Mouse (Mus musculus) heart, embryonic 11.5 days (tissue): ENCODE measurements at regions not wholly inside any gene's neighbourhood (a gene's known extent, or its start where the extent isn't known, plus 50 kb on each side); places are given as distances from the start of the nearest gene placed in this dataset.

ENCODE experiments used
- ATAC-seq: fragments of 200-750 bp; cut with Nextera tagmentation; replicated peaks from 2 replicates; pipeline ENCODE4 v1.8.0; 2017; ENCODE audit warnings: moderate library complexity; ENCODE audit not compliant: insufficient number of reproducible peaks, low FRiP score, low TSS enrichment
- H3K27ac ChIP-seq: fragments of 300-500 bp; sonication (generic); 2 replicates; pipeline ENCODE4 v1.5.1; 2014; ENCODE audit warnings: mild to moderate bottlenecking, low read depth, low read length
- H3K27me3 ChIP-seq: fragments of 300-500 bp; sonication (generic); 2 replicates; pipeline ENCODE4 v1.6.1; 2014; ENCODE audit warnings: mild to moderate bottlenecking, low read length, mixed read lengths; ENCODE audit not compliant: control insufficient read depth, insufficient read depth
- H3K36me3 ChIP-seq: fragments of 300-500 bp; sonication (generic); 2 replicates; pipeline ENCODE4 v1.6.1; 2014; ENCODE audit warnings: mild to moderate bottlenecking, low read length, moderate library complexity, mixed read lengths; ENCODE audit not compliant: control insufficient read depth, insufficient read depth
- H3K4me1 ChIP-seq: fragments of 300-500 bp; sonication (generic); 2 replicates; pipeline ENCODE4 v1.6.1; 2014; ENCODE audit warnings: low read length; ENCODE audit not compliant: control insufficient read depth, insufficient read depth
- H3K4me2 ChIP-seq: fragments of 300-500 bp; sonication (generic); 2 replicates; pipeline ENCODE4 v1.6.1; 2014; ENCODE audit warnings: mild to moderate bottlenecking, moderate library complexity
- H3K4me3 ChIP-seq: fragments of 300-500 bp; sonication (generic); 2 replicates; pipeline ENCODE4 v1.5.1; 2014; ENCODE audit warnings: low read depth, low read length
- H3K9ac ChIP-seq: fragments of 300-500 bp; sonication (generic); 2 replicates; pipeline ENCODE4 v1.6.1; 2014; ENCODE audit warnings: mild to moderate bottlenecking, low read depth, low read length, moderate library complexity
- H3K9me3 ChIP-seq: fragments of 300-500 bp; sonication (generic); replicated peaks from 2 replicates; pipeline ENCODE4 v1.6.1; 2016; ENCODE audit warnings: low read length; ENCODE audit not compliant: control insufficient read depth
- WGBS: fragments of 180-500 bp; shearing (Covaris S2); extraction: QIAGEN DNeasy Blood & Tissue Kit; methylation state at CpG from one replicate; pipeline ENCODE4 v1.1.7; 2014; ENCODE audit not compliant: insufficient replicate concordance; 5-methylcytosine and 5-hydroxymethylcytosine counted together

DNA sequence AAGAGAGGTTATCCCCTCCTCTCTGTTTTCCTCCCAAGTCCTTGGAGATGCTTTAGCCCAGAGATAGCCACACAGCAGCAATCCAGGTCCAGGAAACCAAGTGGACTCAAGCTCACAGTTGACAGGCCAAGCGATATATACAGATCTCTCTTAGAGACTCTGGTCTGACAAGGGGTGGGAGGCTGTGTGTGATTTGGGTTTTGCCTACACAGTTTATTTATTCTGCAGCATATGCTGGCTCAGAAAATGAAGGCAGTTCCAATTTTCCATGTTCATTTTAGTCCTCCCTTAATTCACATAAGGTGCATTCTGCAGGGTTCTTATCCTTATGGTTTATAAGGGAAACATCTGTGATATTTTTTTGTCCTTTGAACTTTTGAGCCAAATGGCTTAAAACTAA is 595.0 kb upstream of the Apob start:
- no peaks in the 10 kb centered on the region for H3K27me3 ChIP-seq

DNA sequence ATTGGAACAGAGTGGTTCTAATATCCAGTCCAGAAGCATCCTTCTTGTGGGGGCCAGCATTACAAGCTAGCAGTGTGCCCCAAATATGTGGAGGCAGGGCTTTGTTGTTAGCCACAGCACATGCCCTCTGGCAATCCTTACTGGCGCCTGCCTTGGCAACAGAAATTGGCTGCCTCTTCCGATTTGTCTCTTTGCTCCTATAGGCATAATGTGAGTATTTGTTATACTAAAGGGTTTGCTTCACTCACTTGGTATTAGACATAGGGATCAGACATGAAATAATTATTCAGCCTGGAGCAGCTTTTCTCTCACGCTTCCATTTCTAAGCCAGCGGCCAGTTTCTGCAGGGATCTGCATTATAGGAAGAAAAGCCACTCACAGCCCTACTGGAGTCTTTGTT is 573.6 kb upstream of the Apob start:
- no peaks in the 10 kb centered on the region for H3K4me1 ChIP-seq
- H3K27me3 ChIP-seq: no peaks in the 10 kb centered on the region
- no peak overlapping the region for H3K4me2 ChIP-seq
- H3K27ac ChIP-seq: no peak overlapping the region
- H3K36me3 ChIP-seq: no peaks in the 10 kb centered on the region
- WGBS: 83% methylated on average over 4 of the region's 4 CpGs
- H3K4me3 ChIP-seq: no peak overlapping the region
- H3K9me3 ChIP-seq: no peaks in the 10 kb centered on the region
- ATAC-seq: no peak
- no peak overlapping the region for H3K9ac ChIP-seq

More for the DNA sequence above, 595.0 kb upstream of the Apob start:
- no peak overlapping the region for H3K4me3 ChIP-seq
- no peaks in the 10 kb centered on the region for H3K36me3 ChIP-seq
- H3K27ac ChIP-seq: no peak overlapping the region
- no peak for ATAC-seq
- H3K4me1 ChIP-seq: no peaks in the 10 kb centered on the region
- no peaks in the 10 kb centered on the region for H3K9me3 ChIP-seq
- no peak overlapping the region for H3K4me2 ChIP-seq
- 78% methylated on average over 1 of the region's 1 CpGs for WGBS
- no peak overlapping the region for H3K9ac ChIP-seq

DNA sequence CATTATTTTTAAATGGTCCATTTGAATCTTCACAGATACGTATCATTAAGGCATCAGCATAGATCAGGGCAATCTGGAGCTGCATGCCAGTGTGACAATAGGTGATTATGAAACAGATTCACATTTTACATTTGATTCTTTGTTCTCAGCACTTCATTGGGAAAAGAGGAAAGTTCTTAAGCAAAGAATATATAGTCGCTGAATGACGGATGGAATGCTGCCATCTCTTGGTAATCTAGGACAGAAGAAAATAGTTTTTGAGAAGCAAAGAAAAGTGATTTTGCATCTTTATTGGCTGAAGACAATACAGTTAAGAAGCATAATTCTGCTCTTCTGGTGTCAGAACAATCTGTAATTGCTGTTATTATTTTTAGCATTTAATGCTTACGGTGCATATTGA is 565.6 kb upstream of the Apob start:
- WGBS: 84% methylated on average over 4 of the region's 4 CpGs

DNA sequence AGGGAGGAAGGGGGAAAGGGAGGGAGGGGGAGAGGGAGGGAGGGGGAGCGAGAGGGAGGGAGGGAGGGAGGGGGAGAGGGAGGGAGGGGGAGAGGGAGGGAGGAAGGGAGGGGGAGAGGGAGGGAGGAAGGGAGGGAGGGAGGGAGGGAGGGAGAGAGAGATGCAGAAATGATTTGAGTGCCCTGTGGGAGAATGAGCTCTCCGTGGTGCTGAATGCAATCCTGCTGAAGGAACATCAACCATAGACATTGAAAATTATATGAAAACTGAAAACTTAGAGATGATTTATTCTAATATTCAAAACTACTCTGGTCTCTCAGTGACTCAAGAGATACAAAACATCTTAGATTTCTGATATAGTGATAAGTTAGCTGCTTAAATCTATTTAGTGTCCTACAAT is 557.2 kb upstream of the Apob start:
- Histone ChIP-seq H3K27ac (no peak overlapping the region), H3K27me3 (no peaks in the 10 kb centered on the region), H3K9ac (no peak overlapping the region), H3K9me3 (no peaks in the 10 kb centered on the region), H3K36me3 (no peaks in the 10 kb centered on the region), H3K4me3 (no peak overlapping the region), H3K4me2 (no peak overlapping the region), H3K4me1 (no peaks in the 10 kb centered on the region)
- no peak for ATAC-seq
- 17% methylated on average over 1 of the region's 2 CpGs for WGBS

More for the DNA sequence above, 565.6 kb upstream of the Apob start:
- Histone ChIP-seq H3K9ac (no peak overlapping the region), H3K27me3 (no peaks in the 10 kb centered on the region), H3K9me3 (no peaks in the 10 kb centered on the region), H3K27ac (no peak overlapping the region), H3K4me2 (no peak overlapping the region), H3K36me3 (no peaks in the 10 kb centered on the region), H3K4me3 (no peak overlapping the region), H3K4me1 (no peaks in the 10 kb centered on the region)
- ATAC-seq: no peak

DNA sequence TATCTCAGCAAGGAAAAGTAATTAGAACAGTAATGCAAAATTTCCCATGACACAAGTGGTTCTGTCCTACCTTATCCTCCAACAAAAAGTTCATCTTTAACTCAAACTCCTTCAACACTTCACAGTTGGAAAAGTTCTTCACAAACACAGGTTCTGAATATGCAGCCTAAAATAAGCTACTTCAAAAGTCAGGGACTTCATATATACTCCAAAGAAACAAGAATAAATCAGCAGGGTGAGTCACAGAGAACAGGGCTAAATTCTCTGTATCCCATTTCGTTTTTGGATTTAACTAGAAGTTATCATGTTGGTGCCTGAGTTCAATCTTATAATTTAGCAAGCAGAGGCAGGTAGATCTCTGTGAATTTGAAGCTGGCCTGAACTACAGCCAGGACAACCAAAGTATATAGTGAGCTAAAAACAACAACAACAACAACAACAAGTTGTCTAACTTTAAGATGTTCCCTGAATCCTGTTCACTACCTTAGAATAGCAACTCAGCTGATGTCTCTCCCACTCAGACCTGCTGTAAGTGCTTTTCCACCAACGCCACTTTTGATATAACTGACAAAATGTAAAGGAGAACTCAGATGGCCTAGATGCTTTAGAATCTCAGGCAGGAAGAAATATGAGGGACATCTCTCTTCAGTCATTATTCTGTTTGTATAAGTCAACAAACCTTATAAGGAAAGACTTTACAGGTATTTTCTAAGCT is 555.5 kb upstream of the Apob start:
- 45% methylated on average over 2 of the region's 2 CpGs for WGBS
- Histone ChIP-seq H3K9me3 (no peaks in the 10 kb centered on the region), H3K9ac (no peak overlapping the region), H3K4me1 (no peaks in the 10 kb centered on the region), H3K4me2 (no peak overlapping the region), H3K27ac (no peak overlapping the region), H3K27me3 (no peaks in the 10 kb centered on the region), H3K36me3 (no peaks in the 10 kb centered on the region), H3K4me3 (no peak overlapping the region)
- no peak for ATAC-seq

DNA sequence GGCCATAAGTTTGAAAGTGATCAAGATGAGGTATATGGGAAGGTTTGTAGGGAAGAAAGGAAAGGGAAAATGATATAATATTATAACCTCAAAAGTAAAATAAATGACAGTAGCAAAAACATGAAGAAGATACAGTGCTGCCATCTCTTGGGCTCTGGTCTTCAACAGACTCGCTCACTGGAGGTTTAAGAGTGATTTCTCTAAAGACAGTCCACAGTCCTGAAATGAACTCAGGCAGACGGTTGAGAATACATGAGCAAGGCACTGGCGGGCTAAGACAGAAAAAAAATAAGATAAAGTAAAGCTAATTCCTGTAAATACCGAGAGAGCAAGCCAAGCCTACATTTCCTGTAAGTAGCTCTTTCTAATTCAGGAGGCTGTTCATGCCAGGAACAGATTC is 546.5 kb upstream of the Apob start:
- no peaks in the 10 kb centered on the region for H3K27me3 ChIP-seq
- H3K36me3 ChIP-seq: no peaks in the 10 kb centered on the region
- no peaks in the 10 kb centered on the region for H3K9me3 ChIP-seq
- H3K4me2 ChIP-seq: no peak overlapping the region
- 60% methylated on average over 4 of the region's 4 CpGs for WGBS
- no peak overlapping the region for H3K27ac ChIP-seq
- ATAC-seq: no peak
- H3K4me3 ChIP-seq: no peak overlapping the region
- no peaks in the 10 kb centered on the region for H3K4me1 ChIP-seq
- H3K9ac ChIP-seq: no peak overlapping the region

DNA sequence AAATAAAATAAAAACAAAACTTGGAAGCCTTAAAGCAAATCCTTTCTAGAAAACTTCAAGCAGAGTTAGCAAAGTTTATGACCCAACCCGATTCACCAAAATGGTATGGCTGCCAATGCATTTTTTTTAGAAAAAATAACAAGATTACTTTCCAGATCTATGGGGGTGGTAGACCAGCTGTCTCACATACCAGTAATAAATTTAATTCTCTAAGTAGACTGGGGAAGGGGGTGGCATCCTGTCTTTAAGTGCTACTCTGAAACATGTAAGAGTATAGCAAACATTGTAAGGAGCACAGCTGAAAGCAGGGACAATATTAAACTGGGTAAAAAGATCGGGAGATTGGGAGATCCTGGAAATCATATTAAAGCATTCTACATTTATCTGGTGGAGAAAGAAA is 532.2 kb upstream of the Apob start:
- Histone ChIP-seq H3K36me3 (no peaks in the 10 kb centered on the region), H3K9me3 (no peaks in the 10 kb centered on the region), H3K4me2 (no peak overlapping the region), H3K27ac (no peak overlapping the region), H3K27me3 (no peaks in the 10 kb centered on the region), H3K9ac (no peak overlapping the region), H3K4me1 (no peaks in the 10 kb centered on the region), H3K4me3 (no peak overlapping the region)
- ATAC-seq: no peak
- WGBS: 75% methylated on average over 2 of the region's 2 CpGs

DNA sequence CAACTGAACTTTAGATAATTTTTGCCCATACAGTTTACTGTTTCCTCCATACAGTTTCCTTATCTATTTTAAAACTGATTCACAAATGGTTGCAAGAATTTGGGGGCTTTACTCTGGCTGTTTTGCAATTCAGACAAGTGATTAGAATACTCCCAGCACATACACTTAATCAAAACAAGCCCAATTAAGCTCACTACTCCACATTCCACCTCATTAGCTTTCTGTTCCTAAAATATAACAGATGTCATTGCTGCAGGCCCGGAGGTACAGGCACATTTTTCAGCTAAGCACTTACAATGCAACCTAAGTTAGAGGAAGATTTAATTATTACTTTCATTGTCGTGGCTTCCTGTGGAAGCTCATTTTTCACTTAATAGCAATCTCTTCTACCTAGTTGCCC is 526.9 kb upstream of the Apob start:
- Histone ChIP-seq H3K27me3 (no peaks in the 10 kb centered on the region), H3K36me3 (no peaks in the 10 kb centered on the region), H3K27ac (no peak overlapping the region), H3K4me2 (no peak overlapping the region), H3K4me1 (no peaks in the 10 kb centered on the region), H3K9ac (no peak overlapping the region), H3K4me3 (no peak overlapping the region), H3K9me3 (no peaks in the 10 kb centered on the region)
- WGBS: 54% methylated on average over 2 of the region's 2 CpGs
- ATAC-seq: no peak

DNA sequence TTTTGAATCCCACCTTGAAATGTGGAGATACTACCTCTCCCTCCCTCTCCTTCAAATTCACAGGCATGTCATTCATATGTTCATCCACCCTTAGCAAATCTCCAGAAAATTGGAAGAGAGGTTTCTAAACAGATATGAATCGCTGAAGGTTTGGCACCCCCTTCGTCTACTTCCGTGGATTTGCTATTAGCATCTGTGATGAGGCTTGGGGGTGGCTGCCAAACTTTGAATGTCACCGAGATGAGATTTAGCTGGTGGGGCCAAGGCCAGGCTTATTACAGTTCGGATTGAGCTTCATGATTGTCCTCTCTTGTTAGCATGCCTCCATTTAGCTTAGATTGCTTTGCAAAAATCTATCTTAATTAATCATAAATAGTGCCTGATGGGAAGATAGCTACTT is 520.4 kb upstream of the Apob start:
- no peaks in the 10 kb centered on the region for H3K4me1 ChIP-seq
- H3K36me3 ChIP-seq: no peaks in the 10 kb centered on the region
- H3K4me3 ChIP-seq: no peak overlapping the region
- no peaks in the 10 kb centered on the region for H3K27me3 ChIP-seq
- no peak for ATAC-seq
- H3K9ac ChIP-seq: no peak overlapping the region
- H3K4me2 ChIP-seq: no peak overlapping the region
- no peak overlapping the region for H3K27ac ChIP-seq
- WGBS: 73% methylated on average over 5 of the region's 5 CpGs
- no peaks in the 10 kb centered on the region for H3K9me3 ChIP-seq
